Mouse (Mus musculus) right cerebral cortex, adult 2 months (tissue): Measurements from ENCODE around the gene B4galt2.

Experiments
- DNase-seq, 2 experiments: peaks; one replicate each; pipeline ENCODE4 v3.0.0; 2021 to 2022; ENCODE audit warnings: low spot score in 2 of 2

Gene B4galt2

DNA sequence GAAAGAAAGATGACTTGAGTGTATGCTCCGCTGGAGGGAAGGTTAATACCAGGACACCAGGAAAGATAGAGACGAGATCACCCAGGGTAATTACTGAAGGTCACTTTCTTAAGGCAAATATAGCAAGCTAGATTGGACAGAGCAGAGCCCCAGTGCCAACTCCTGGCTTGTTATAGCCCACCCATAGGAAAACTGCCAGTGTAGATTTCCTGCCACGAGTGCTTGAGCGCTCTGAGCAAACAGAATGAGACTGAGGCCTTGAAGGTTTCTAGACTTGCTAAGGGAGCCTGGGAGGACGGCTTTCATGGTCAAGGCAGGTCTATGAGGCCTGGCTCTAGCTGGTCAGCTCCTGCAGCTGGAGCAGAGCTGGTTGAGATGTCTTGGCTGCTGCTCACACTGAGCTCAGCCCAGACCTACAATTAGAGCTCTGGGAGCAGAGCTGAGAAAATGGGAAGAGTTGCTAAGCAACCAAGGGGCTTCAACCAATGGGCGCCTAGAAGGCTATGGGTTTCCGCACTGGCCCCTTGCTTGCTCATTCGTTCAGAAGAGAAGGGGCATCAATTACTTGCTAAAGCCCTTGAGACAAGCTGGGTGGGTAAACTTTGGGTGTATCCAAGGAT, 25.7 kb upstream of the B4galt2 start:
- DNase-seq, result no peak

DNA sequence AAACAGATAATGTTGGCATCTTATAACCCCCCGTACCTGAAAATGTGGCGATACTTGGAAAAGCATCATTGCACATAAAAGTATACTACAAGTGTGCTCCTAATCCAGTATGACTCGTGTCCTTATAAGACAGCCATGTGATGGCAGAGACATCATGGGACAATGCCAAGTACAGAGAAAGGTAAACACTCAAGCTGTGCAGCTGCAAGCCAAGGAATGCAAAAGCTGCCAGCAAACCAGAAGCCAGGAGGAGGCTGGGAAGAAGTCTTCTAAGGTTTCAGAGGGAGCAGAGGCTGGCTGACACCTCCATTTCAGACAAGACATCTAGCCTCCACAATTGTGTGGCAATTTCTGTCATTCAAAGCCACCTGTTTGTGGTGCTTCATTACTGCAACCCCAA, 22.9 kb upstream of the B4galt2 start:
- no peak for DNase-seq

DNA sequence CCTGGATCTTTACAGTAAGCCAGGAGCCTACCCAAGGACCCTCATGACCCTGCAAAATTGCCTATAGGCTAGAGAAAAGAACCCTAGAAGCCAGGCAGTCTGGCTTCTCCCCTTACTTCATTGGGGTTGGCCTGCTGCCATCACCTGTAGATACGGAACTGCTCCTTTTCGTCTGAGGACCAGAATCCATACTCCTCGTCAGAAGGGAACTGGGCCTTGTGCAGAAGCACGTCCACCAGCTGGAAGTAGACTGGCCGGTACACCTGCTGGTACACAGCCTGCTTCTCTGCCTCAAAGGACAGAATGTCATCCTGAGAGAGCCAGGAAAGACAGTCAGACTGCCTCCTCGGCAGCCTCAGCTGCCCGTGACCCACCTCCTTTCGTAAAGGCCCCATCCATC, 21.5 kb upstream of the B4galt2 start:
- DNase-seq, result no peak

GRCm38 (mm10) chr4:117904094-117904493, 20.8 kb upstream of the B4galt2 start:
- DNase-seq, result no peak

DNA sequence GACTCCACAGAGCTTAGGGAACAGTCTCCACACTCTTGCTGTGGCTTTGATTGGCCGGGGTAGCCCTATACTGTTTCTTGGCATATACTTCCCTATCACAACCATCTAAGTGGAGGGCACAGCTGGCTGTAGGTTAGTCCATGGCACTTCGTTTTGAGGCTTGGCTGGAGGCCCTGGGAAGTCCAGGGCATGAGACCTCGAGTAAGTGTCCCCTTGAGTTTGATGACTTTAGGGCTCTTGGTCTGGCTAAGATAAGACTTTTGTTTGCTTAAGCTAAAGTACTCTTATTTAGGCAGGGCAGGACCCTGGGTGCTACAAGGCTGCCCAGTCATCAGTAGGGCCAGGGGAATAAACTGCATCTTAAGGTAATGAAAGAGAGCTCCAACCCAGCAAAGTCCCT, 14.8 kb upstream of the B4galt2 start:
- no peak for DNase-seq

DNA sequence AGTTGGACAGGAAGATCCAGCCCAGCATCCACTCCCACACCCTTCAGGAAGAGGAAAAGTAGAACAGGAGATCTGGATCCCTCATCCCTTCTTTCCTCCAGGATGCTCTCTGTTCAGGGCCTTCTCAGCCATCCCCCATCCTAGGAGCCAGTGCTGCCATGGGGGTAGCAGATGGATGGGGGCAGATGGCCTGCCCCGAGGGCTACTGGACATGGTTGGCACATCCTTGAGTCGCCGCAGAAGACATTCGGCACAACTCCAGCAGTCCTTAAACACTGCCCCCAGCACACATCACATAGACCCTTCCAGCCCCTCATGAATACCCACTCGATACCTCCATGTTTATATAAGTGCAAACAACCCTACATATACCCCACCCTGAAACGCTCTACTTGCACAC, 12.7 kb upstream of the B4galt2 start:
- no peak for DNase-seq

GRCm38 (mm10) chr4:117895339-117895738, 12.1 kb upstream of the B4galt2 start:
- DNase-seq, result no peak

DNA sequence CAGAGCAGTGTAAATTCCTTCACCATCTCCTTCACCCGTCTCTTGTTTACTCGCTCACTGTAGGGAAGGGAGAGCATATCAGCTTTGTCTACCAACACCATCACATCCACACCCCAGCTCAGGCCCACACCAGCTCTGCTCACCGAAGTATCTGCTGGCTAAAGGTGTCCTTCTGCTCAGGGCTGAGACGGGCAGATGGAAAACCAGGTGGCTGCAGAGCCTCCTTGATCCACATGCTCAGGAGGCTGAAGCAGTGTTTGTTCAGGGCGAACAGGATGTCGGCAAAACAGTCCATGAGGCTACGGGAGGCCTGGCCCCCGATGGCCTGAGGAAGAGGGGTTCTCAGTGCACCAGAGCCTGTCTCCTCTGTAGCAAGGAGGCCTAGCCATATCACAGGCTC, 11.3 kb upstream of the B4galt2 start:
- no peak for DNase-seq

- no peak for DNase-seq
These were observed 10.1 kb upstream of the B4galt2 start for GRCm38 (mm10) chr4:117893376-117893775.

DNA sequence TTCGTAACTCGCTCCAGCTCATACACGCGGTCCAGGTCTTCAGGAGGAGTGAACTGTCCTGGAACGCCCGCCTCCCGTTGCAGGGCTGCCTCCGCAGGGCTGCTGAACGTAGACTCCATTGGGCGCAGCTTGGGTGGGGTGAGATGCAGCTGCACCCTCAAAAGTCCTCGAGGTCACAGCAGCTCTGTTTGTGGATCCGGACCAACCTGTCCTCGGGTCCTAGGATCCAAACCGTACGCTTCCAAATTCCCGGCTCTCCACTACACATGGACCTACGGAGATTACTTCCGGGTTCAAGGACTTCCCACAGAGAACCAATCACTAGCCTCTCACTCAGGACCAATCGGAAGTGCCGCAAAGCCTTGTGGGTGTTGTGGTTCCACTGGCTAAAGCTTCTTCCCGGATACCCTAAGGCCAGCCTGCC, 8.5 kb upstream of the B4galt2 start, which contains the start of gene Dph2:
Dph2 (minus strand) TSS at position 295 of the 424 bp plus-strand sequence.
- peak; percentile 86 for DNase-seq

- DNase-seq, result no peak
These were observed 7.5 kb upstream of the B4galt2 start for GRCm38 (mm10) chr4:117890750-117891149.

DNA sequence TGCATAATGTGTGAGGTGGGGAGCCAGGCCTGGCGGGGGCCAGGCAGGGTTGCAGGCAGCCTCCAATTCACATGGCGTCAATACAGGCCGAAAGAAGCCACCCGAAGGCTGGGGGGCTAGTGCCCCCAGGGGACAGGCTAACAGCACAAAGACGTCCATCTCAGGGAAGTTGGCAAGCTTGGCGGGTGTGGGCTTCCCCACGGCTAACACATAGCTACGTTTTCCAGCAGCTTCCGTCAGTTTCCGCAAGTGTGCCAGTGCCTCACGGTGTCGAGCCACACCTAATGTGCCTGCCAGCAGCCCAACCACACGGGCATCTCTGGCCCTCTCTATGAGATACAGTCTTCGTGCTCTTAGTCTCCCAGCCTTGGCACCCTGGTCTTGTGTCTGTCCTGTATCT, 6.7 kb upstream of the B4galt2 start:
- no peak for DNase-seq

DNA sequence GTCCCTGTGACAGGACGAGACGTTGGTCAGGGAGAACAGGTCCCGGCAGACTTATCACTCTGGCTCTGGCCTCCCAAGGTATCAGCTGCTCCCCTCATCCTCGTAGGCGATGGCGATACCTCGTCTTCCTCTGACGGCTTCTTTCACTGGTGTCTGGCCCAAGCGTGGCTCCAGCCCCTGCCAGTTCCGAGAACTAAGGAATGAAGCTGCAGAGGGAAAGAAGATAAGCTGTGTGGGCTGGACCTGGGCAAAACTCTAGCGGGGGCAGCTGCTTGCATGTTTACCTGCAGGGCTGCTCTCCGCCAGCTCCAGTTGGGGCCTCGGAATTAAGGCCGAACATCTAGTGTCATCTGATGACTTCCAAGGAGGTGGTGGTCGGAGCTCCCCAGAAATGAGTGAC, 6.2 kb upstream of the B4galt2 start:
- DNase-seq, result no peak

DNA sequence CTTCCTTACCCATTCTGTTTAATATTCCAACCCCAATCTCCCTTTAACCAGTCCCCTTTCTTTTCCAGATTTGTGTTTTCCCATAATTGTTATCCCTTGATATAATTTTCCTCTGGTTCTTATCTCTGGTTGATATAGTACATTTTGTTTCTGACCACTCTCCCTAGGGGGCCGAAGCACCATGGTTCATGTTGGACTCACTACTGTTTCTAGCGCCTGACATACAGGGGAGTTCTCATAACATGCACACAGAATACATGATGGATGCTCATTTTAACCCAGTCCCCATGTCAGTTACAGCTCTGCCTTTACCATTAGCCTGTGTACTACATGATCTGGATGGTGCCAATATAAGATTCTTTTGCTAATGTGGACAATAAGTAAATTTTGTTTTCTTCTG, 4.6 kb upstream of the B4galt2 start:
- DNase-seq, result no peak

DNA sequence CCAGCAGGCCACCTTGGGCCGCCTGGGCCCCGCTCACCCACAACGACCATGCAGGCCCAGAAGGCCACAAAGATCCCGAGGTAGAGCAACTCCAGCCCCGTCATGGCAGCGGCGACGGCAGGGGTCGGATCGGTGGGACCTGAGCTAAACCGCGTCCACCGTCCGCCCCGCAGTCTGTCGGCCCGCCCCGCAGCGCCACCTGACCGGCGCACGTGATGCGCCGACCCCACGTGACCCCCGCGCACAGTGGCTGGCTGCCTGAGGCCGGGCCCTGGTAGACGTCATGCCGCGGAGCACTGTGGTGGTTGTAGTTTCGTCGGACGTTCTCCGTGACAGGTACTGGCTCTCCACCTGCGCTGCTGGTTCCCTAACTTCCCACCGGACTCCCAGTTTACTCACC, 3.8 kb upstream of the B4galt2 start, which contains the start of gene Atp6v0b:
Atp6v0b (minus strand) TSS at position 201 of the 400 bp plus-strand sequence.
- DNase-seq, result peak; percentile 96

GRCm38 (mm10) chr4:117886644-117887043, 3.4 kb upstream of the B4galt2 start:
- no peak for DNase-seq

DNA sequence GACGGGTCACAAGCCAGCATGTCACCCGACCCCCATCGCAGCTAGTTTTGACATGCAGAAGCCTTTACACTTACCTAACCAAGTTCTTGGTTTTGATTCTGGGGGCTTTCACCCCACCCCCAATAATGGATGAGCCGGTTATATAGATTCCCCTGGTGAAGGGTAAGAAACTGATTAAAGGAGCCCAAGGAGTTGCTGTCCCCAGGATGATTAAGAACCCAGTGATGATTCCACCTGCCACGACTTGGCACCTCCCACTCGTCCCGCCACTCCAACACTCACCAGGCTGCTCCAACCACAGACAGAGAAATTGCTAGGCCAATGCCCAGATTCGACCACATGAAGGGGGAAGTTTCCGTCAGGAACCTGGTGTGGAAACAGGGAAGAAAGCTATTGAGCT, 2.7 kb upstream of the B4galt2 start:
- DNase-seq, result no peak

DNA sequence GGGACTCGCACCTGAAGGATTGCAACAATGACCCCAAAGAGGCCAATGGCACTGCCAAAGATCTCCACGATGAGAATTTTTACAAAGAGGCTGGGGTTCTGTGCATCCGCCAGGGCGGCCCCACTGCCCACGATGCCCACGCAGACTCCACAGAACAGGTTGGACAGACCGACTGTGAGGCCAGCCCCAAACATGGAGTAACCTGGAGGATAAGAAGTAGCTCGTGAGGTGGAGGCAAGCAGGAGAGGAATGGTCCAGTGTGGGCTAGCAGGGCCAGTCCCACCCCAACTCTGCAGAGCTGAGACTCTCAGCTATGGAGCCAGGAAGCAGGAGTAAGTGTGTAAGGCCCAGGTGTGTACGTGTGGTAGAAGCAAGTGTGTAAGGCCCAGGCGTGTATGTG, 1.8 kb upstream of the B4galt2 start:
- no peak for DNase-seq

DNA sequence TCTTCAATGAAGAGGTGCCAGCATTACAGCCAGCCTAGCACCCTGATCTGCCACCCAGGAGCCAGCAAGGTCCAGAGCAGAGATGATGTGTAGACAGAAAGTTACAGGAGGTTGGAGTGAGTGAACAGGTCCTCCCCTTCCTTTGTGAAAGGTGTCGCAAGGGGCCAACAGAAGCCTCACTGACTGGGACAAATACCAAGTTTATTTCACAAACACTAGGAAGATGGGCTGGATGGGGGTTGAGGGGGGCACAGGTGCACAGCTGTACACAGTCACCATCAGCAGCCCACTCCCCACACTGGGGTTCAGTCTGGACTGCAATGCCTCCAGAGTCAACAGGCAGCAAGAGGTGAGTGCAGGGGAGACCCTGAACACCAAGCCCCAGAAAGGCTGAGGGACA, 859 bp upstream of the B4galt2 start:
- no peak for DNase-seq

- peak; percentile 48 to 61 for DNase-seq
These were observed 4.6 kb downstream of the B4galt2 start for GRCm38 (mm10) chr4:117878703-117879102.

- no peak for DNase-seq
These were observed 5.0 kb downstream of the B4galt2 start for GRCm38 (mm10) chr4:117878301-117878700.

- DNase-seq, result no peak
These were observed 9.7 kb downstream of the B4galt2 start for GRCm38 (mm10) chr4:117873615-117874014.

- DNase-seq, result no peak
These were observed 10.8 kb downstream of the B4galt2 start, which contains the start of gene Ccdc24 for GRCm38 (mm10) chr4:117872471-117872886. Gene Ccdc24 (minus strand): TSS chr4:117872557.

GRCm38 (mm10) chr4:117871787-117872186, 11.5 kb downstream of the B4galt2 start:
- no peak for DNase-seq
